Mouse (Mus musculus) MEL (cell line): ENCODE data around the gene Tiprl. TPM values are rescaled to one million over a fixed set of nuclear protein-coding genes. Genes with fewer than 3 reads are reported as not detected.

ENCODE experiments used
- DNase-seq: peaks from one replicate; pipeline ENCODE4 v3.0.0; 2011; ENCODE audit warnings: low read depth, low spot score
- H3K27ac ChIP-seq: 2 replicates; pipeline ENCODE4 v1.5.1; 2012; ENCODE audit warnings: low read depth, mild to moderate bottlenecking, control low read depth, low read length, moderate library complexity; ENCODE audit not compliant: control insufficient read depth
- H3K27me3 ChIP-seq, 2 experiments: fragments of 150-350 bp in 1 of 2; sonication (generic) in 1 of 2; 2 replicates each; pipeline ENCODE4 v1.6.1; 2012; ENCODE audit warnings: low read length in 2 of 2, mild to moderate bottlenecking in 2 of 2, improper control_type of control experiment in 1 of 2, moderate library complexity in 1 of 2; ENCODE audit not compliant: insufficient read depth in 2 of 2, control insufficient read depth in 1 of 2
- H3K36me3 ChIP-seq, 2 experiments: 2 replicates each; pipeline ENCODE4 v1.6.1; 2012 to 2014; ENCODE audit warnings: low read length in 2 of 2, improper control_type of control experiment in 1 of 2, inconsistent platforms in 1 of 2, mild to moderate bottlenecking in 1 of 2; ENCODE audit not compliant: insufficient read depth in 2 of 2, control insufficient read depth in 1 of 2
- H3K4me1 ChIP-seq, 2 experiments: fragments of 150-350 bp in 1 of 2; sonication (generic) in 1 of 2; 2 replicates each; pipeline ENCODE4 v1.6.1; 2012; ENCODE audit warnings: low read length in 2 of 2, improper control_type of control experiment in 1 of 2, mild to moderate bottlenecking in 1 of 2; ENCODE audit not compliant: insufficient read depth in 2 of 2, control insufficient read depth in 1 of 2
- H3K4me3 ChIP-seq, 2 experiments: fragments of 150-350 bp in 1 of 2; sonication (generic) in 1 of 2; 2 replicates each; pipeline ENCODE4 v1.5.1; 2012; ENCODE audit warnings: low read depth in 2 of 2, low read length in 2 of 2, mild to moderate bottlenecking in 2 of 2, moderate library complexity in 2 of 2, control low read depth in 1 of 2, improper control_type of control experiment in 1 of 2; ENCODE audit not compliant: control insufficient read depth in 1 of 2, insufficient read depth in 1 of 2
- H3K79me2 ChIP-seq: 2 replicates; pipeline ENCODE4 v1.6.1; 2012; ENCODE audit warnings: mild to moderate bottlenecking, low read length, moderate library complexity; ENCODE audit not compliant: control insufficient read depth, poor library complexity, insufficient read depth
- H3K9ac ChIP-seq: 2 replicates; pipeline ENCODE4 v1.6.1; 2012; ENCODE audit warnings: low read depth, mild to moderate bottlenecking, control low read depth, low read length, moderate library complexity; ENCODE audit not compliant: control insufficient read depth, poor library complexity, severe bottlenecking
- H3K9me3 ChIP-seq: fragments of 150-350 bp; sonication (generic); replicated peaks from 2 replicates; pipeline ENCODE4 v1.6.1; 2012; ENCODE audit warnings: mild to moderate bottlenecking, low read length, improper control_type of control experiment, moderate library complexity; ENCODE audit not compliant: insufficient read depth
- CTCF ChIP-seq, 3 experiments: IDR thresholded peaks in 2 of 3; conservative IDR thresholded peaks in 1 of 3; 2 replicates each; pipeline ENCODE4 v1.5.1; 2011 to 2012; ENCODE audit warnings: low read length in 3 of 3, low read depth in 2 of 3, mild to moderate bottlenecking in 2 of 3, improper control_type of control experiment in 1 of 3, inconsistent platforms in 1 of 3, mixed read lengths in 1 of 3, moderate library complexity in 1 of 3; ENCODE audit not compliant: control insufficient read depth in 1 of 3, insufficient read depth in 1 of 3, poor library complexity in 1 of 3, severe bottlenecking in 1 of 3
- EP300 ChIP-seq, 2 experiments: IDR thresholded peaks; 2 replicates each; pipeline ENCODE4 v1.6.1; 2011; ENCODE audit warnings: improper control_type of control experiment in 2 of 2, low read length in 2 of 2, low read depth in 1 of 2, mild to moderate bottlenecking in 1 of 2
- MAFK ChIP-seq: IDR thresholded peaks from 2 replicates; pipeline ENCODE4 v1.6.1; 2011; ENCODE audit warnings: low read depth, mild to moderate bottlenecking, low read length, improper control_type of control experiment, borderline replicate concordance
- MYB ChIP-seq: IDR thresholded peaks from 2 replicates; pipeline ENCODE4 v1.6.1; 2011; ENCODE audit warnings: mild to moderate bottlenecking, low read depth, low read length, improper control_type of control experiment
- POLR2AphosphoS2 ChIP-seq: IDR thresholded peaks from 2 replicates; pipeline ENCODE4 v1.6.1; 2011; ENCODE audit warnings: low read length, improper control_type of control experiment
- SIN3A ChIP-seq: IDR thresholded peaks from 2 replicates; pipeline ENCODE4 v1.6.1; 2012; ENCODE audit warnings: low read length, improper control_type of control experiment, inconsistent platforms
- SMC3 ChIP-seq: IDR thresholded peaks from 2 replicates; pipeline ENCODE4 v1.6.1; 2011; ENCODE audit warnings: low read depth, low read length, improper control_type of control experiment
- TCF12 ChIP-seq: IDR thresholded peaks from 2 replicates; pipeline ENCODE4 v1.6.1; 2014; ENCODE audit warnings: low read depth, mild to moderate bottlenecking, inconsistent platforms, low read length, improper control_type of control experiment, moderate library complexity
- polyA plus RNA-seq, 2 experiments: library from polyadenylated mRNA; stranded (reverse) in 1 of 2; unstranded in 1 of 2; fragments of >175 nt in 1 of 2; fragments of >200 nt in 1 of 2; gene quantifications; 2 replicates each; pipeline versions ENCODE4 v1.2.1 to v1.2.4; 2012; ENCODE audit warnings: low replicate concordance in 2 of 2, low read depth in 1 of 2; ENCODE audit not compliant: insufficient read length in 2 of 2, insufficient read depth in 1 of 2, missing spikeins in 1 of 2
- total RNA-seq: library from RNA; depleted of rRNA; stranded (reverse); fragments of 300-350 nt; gene quantifications from 2 replicates; pipeline ENCODE4 v1.2.3, GENCODE M21; 2012; rRNA removed

Tiprl gene
- total and polyA plus RNA-seq, 3 experiments, result 50.6 to 293 (median 51.4) TPM

- Histone ChIP-seq H3K36me3 (no peaks in the 10 kb centered on the region), H3K4me1 (no peaks in the 10 kb centered on the region), H3K79me2 (no peaks in the 10 kb centered on the region), H3K27me3 (peaks cover 5 to 10% of the 10 kb centered on the region in 2 experiments; a peak in 3 of 4 replicates), H3K4me3 (no peak overlapping the region), H3K9ac (no peak overlapping the region), H3K9me3 (no peaks in the 10 kb centered on the region), H3K27ac (no peak overlapping the region)
- no peak for TF ChIP-seq SIN3A
- no peak for TF ChIP-seq MAFK
- no peak for TF ChIP-seq EP300 (IDR thresholded peaks at IDR 0.05; ENCODE audit: low read depth in 1 of 2, low read length in 2 of 2)
- TF ChIP-seq SMC3, result no peak
- no peak for TF ChIP-seq CTCF (IDR thresholded peaks at IDR 0.05 in 2 of 3, conservative IDR thresholded peaks at IDR 0.05 in 1 of 3; ENCODE audit: control insufficient read depth in 1 of 3, insufficient read depth in 1 of 3, low read depth in 2 of 3, low read length in 3 of 3, poor library complexity in 1 of 3, severe bottlenecking in 1 of 3)
- TF ChIP-seq TCF12, result no peak
- no peak for TF ChIP-seq POLR2AphosphoS2
- no peak for TF ChIP-seq MYB
- no peak for DNase-seq
These were observed 71.9 kb downstream of the Tiprl start for GRCm38 (mm10) chr1:165164920-165165319.

Other genes starting within 250 kb of the Tiprl start
- gene Tbx19, start 76.2 kb downstream of the Tiprl start, total RNA-seq, result not detected in 2 replicates
- gene Tbx19, start 76.2 kb downstream of the Tiprl start, polyA plus RNA-seq, result under 1 TPM in 1 of 2 experiments, not detected in 1; 0.19 TPM
- gene Sft2d2, start 42.6 kb downstream of the Tiprl start, total RNA-seq, result 4.0 and 4.4 TPM in 2 replicates
- 1 to 10 TPM in 1 of 2 experiments, not detected in 1; 8.9 TPM for gene Sft2d2, start 42.6 kb downstream of the Tiprl start, polyA plus RNA-seq
- 0.08 and 0.10 TPM in 2 replicates for gene Gpr161, start 58.8 kb upstream of the Tiprl start, total RNA-seq
- under 1 TPM in 1 of 2 experiments, not detected in 1; 0.97 TPM for gene Gpr161, start 58.8 kb upstream of the Tiprl start, polyA plus RNA-seq
- gene Dcaf6, start 223.5 kb upstream of the Tiprl start, total RNA-seq, result 8.2 and 8.9 TPM in 2 replicates
- 10 to 100 TPM in 1 of 2 experiments, not detected in 1; 17.1 TPM for gene Dcaf6, start 223.5 kb upstream of the Tiprl start, polyA plus RNA-seq
- 54.0 and 57.0 TPM in 2 replicates for gene Mpc2, start 223.6 kb upstream of the Tiprl start, total RNA-seq
- 10 to 100 TPM in 1 of 2 experiments, not detected in 1; 51.3 TPM for gene Mpc2, start 223.6 kb upstream of the Tiprl start, polyA plus RNA-seq
- gene Adcy10, start 248.2 kb upstream of the Tiprl start, total RNA-seq, result not detected in 2 replicates
- gene Adcy10, start 248.2 kb upstream of the Tiprl start, polyA plus RNA-seq, result not detected